Mouse (Mus musculus): ENCODE measurements around the gene Ube2h. TPM values are rescaled to one million over a fixed set of nuclear protein-coding genes. Genes with fewer than 3 reads are reported as not detected.
"Not testable (repeated sequence)": the region's sequence is repeated elsewhere in the genome, so short reads cannot be mapped to it uniquely, and the experiment has no call there.

Gene Ube2h
- total RNA-seq, 2 experiments from 2014 or later = 50.4 to 62.2 TPM

- DNase-seq = no peak
These were observed 58.9 kb downstream of the Ube2h start for GRCm38 (mm10) chr6:30245397-30245796.

GRCm38 (mm10) chr6:30243347-30244007 lies 60.9 kb downstream of the Ube2h start:
- peak; percentile 11 for DNase-seq

- no peak for DNase-seq
These were observed 61.4 kb downstream of the Ube2h start for GRCm38 (mm10) chr6:30242928-30243327.

- no peak for DNase-seq
These were observed 64.2 kb downstream of the Ube2h start for GRCm38 (mm10) chr6:30240105-30240504.

- DNase-seq = no peak
These were observed 65.1 kb downstream of the Ube2h start for GRCm38 (mm10) chr6:30239207-30239606.

- no peak for DNase-seq
These were observed 66.3 kb downstream of the Ube2h start for GRCm38 (mm10) chr6:30238079-30238478.

GRCm38 (mm10) chr6:30236564-30236963 lies 67.8 kb downstream of the Ube2h start:
- DNase-seq = no peak

GRCm38 (mm10) chr6:30231758-30232293 lies 72.5 kb downstream of the Ube2h start:
- DNase-seq = no peak

GRCm38 (mm10) chr6:30230246-30230645 lies 74.1 kb downstream of the Ube2h start:
- DNase-seq = peak; percentile 54

- no peak for DNase-seq
These were observed 75.4 kb downstream of the Ube2h start for GRCm38 (mm10) chr6:30228921-30229320.

GRCm38 (mm10) chr6:30228353-30228752 lies 76.0 kb downstream of the Ube2h start:
- DNase-seq = no peak

- no peak for DNase-seq
These were observed 77.2 kb downstream of the Ube2h start for GRCm38 (mm10) chr6:30226971-30227700.

- DNase-seq = no peak
These were observed 79.6 kb downstream of the Ube2h start for GRCm38 (mm10) chr6:30224693-30225092.

GRCm38 (mm10) chr6:30222321-30222720 lies 82.0 kb downstream of the Ube2h start:
- DNase-seq = no peak

GRCm38 (mm10) chr6:30217581-30217980 lies 86.8 kb downstream of the Ube2h start:
- no peak for DNase-seq

- DNase-seq = no peak
These were observed 91.9 kb downstream of the Ube2h start for GRCm38 (mm10) chr6:30212468-30212867.

GRCm38 (mm10) chr6:30211641-30212455 lies 92.5 kb downstream of the Ube2h start:
- peak; percentile 30 for DNase-seq

- DNase-seq = no peak
These were observed 93.6 kb downstream of the Ube2h start for GRCm38 (mm10) chr6:30210788-30211187.

- DNase-seq = no peak
These were observed 95.5 kb downstream of the Ube2h start for GRCm38 (mm10) chr6:30208844-30209243.

- DNase-seq = peak; percentile 60
These were observed 98.6 kb downstream of the Ube2h start for GRCm38 (mm10) chr6:30205587-30206202.

- DNase-seq = not testable (repeated sequence)
These were observed 99.2 kb downstream of the Ube2h start for GRCm38 (mm10) chr6:30205180-30205538.

Measured in gastrocnemius, postnatal 25 days (tissue).